Mouse (Mus musculus): ENCODE results near the gene Top1. TPM values are rescaled to one million over a fixed set of nuclear protein-coding genes. Genes with fewer than 3 reads are reported as not detected.

The Top1 gene
- total and polyA plus RNA-seq, 3 experiments = 89.8 to 312 (median 91.3) TPM

DNA sequence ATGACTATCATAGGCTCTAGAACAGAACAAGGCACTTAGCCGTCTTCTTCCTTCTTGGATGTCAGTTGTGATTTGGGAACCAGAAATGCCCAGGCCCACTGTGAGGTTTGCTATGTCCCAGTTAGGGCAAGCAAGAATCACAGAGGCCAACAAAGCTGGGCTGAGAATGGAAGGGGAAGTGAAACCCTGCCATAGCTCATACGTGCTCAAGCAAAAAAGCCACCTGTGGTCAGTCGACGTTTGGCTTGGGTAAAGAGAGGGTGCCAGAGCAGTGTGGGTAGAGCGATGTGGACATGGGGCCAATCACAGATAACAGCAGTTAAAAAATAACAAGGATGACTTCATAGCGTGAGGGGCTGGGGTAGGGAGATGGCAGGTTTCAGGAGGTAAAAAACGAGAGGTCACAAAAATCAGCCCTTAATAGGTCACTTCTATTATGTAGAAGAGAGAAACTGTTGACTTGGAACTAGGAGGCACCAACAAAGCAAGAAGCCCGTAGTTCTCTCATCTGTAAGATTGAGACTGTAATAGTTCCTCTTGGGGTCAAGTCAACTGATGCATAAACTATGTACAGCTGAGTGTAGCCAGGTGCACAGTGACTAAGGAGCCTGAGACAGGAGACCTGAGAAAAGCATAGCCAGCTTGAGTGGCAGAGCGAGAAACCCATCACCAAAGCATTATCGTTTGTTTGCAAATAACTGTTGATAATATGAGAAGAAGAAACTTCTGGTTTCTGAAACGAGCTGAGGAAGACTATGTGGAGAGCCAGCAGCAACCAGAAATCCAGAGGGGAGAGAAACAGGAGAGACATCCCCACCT is 18.3 kb upstream of the Top1 start:
- TF ChIP-seq ZC3H11A (IDR thresholded peaks at IDR 0.05; ENCODE audit: low read depth, low read length) (no peak), KAT2A (IDR thresholded peaks at IDR 0.05; ENCODE audit: insufficient replicate concordance, low read length) (0 out of 2 replicates have a peak, but pooled peaks have one; percentile 21), SIN3A (IDR thresholded peaks at IDR 0.05; ENCODE audit: low read length) (peak; percentile 87), MAZ (IDR thresholded peaks at IDR 0.05; ENCODE audit: low read depth, low read length) (peak; percentile 84), CTCF (conservative IDR thresholded peaks at IDR 0.05 in 1 of 2, IDR thresholded peaks at IDR 0.05 in 1 of 2; ENCODE audit: low read depth in 2 of 2, low read length in 2 of 2) (no peak), ZKSCAN1 (IDR thresholded peaks at IDR 0.05; ENCODE audit: borderline replicate concordance, low read depth, low read length) (no peak), NRF1 (IDR thresholded peaks at IDR 0.05; ENCODE audit: low read depth, low read length) (no peak), MEF2A (IDR thresholded peaks at IDR 0.05; ENCODE audit: borderline replicate concordance, low read depth, low read length) (peak; percentile 89), ETS1 (conservative IDR thresholded peaks at IDR 0.05; ENCODE audit: low read depth, low read length) (peak; percentile 91), IRF4 (IDR thresholded peaks at IDR 0.05; ENCODE audit: low read depth, low read length) (peak; percentile 98), ZNF384 (IDR thresholded peaks at IDR 0.05; ENCODE audit: low read depth, low read length) (peak; percentile 60), E2F4 (IDR thresholded peaks at IDR 0.05; ENCODE audit: insufficient replicate concordance, low read depth, low read length) (no peak), TCF12 (IDR thresholded peaks at IDR 0.05; ENCODE audit: low read depth, low read length) (peak; percentile 92), USF2 (conservative IDR thresholded peaks at IDR 0.05; ENCODE audit: low read depth, low read length) (no peak), TBP (conservative IDR thresholded peaks at IDR 0.05; ENCODE audit: low read depth, low read length) (0 out of 2 replicates have a peak, but pooled peaks have one; percentile 28), POLR2A (IDR thresholded peaks at IDR 0.05; ENCODE audit: low read depth, low read length) (no peak; the same call in 1 of the 2 replicates), EP300 (IDR thresholded peaks at IDR 0.05; ENCODE audit: low read length) (peak; percentile 92), MYC (IDR thresholded peaks at IDR 0.05; ENCODE audit: low read depth, low read length) (0 out of 2 replicates have a peak, but pooled peaks have one; percentile 29), CHD1 (IDR thresholded peaks at IDR 0.05; ENCODE audit: low read depth, low read length) (no peak), BHLHE40 (IDR thresholded peaks at IDR 0.05; ENCODE audit: low read depth, low read length) (peak; percentile 84), JUND (conservative IDR thresholded peaks at IDR 0.05; ENCODE audit: low read depth, low read length) (peak; percentile 41), NELFE (IDR thresholded peaks at IDR 0.05; ENCODE audit: low read depth, low read length) (peak; percentile 51; the same call in 1 of the 2 replicates), MXI1 (IDR thresholded peaks at IDR 0.05; ENCODE audit: low read depth, low read length) (no peak; the same call in 1 of the 2 replicates), PAX5 (IDR thresholded peaks at IDR 0.05; ENCODE audit: low read length) (no peak), HCFC1 (IDR thresholded peaks at IDR 0.05; ENCODE audit: low read depth, low read length) (peak; percentile 43), MAX (IDR thresholded peaks at IDR 0.05; ENCODE audit: low read length) (no peak), POLR2AphosphoS2 (IDR thresholded peaks at IDR 0.05; ENCODE audit: low read depth, low read length) (no peak), JUN (IDR thresholded peaks at IDR 0.05; ENCODE audit: insufficient read depth, low read depth, low read length) (no peak; the same call in none of the 2 replicates), USF1 (IDR thresholded peaks at IDR 0.05; ENCODE audit: low read depth, low read length) (no peak), ELF1 (IDR thresholded peaks at IDR 0.05; ENCODE audit: low read depth, low read length) (no peak), RAD21 (IDR thresholded peaks at IDR 0.05; ENCODE audit: low read depth, low read length) (no peak; the same call in none of the 2 replicates), GABPA (IDR thresholded peaks at IDR 0.05; ENCODE audit: insufficient replicate concordance, low read depth, low read length) (no peak), CHD2 (IDR thresholded peaks at IDR 0.05; ENCODE audit: low read length) (peak; percentile 78), RCOR1 (conservative IDR thresholded peaks at IDR 0.05; ENCODE audit: low read depth, low read length) (peak; percentile 91), SMC3 (IDR thresholded peaks at IDR 0.05; ENCODE audit: low read depth, low read length) (peak; percentile 23; the same call in 1 of the 2 replicates), MAFK (IDR thresholded peaks at IDR 0.05; ENCODE audit: insufficient replicate concordance, low read length) (peak; percentile 63), UBTF (IDR thresholded peaks at IDR 0.05; ENCODE audit: low read depth, low read length) (no peak), ZMIZ1 (IDR thresholded peaks at IDR 0.05; ENCODE audit: low read depth, low read length) (peak; percentile 78)
- Histone ChIP-seq H3K27me3 (replicated peaks) (no peaks in the 10 kb centered on the region), H3K4me1 (ENCODE audit: control insufficient read depth in 1 of 2, insufficient read depth in 2 of 2) (peaks cover 21 to 59% of the 10 kb centered on the region in 2 experiments), H3K4me2 (ENCODE audit: insufficient read depth, low read depth, poor library complexity, severe bottlenecking) (peak overlapping the region; percentile 78), H3K4me3 (replicated peaks in 1 of 3; ENCODE audit: low read depth in 2 of 3, low read length in 2 of 3, poor library complexity in 1 of 3) (no peak overlapping the region), H3K9ac (ENCODE audit: insufficient read depth, low read depth) (peak overlapping the region; percentile 62), H3K27ac (ENCODE audit: insufficient read depth, low read depth) (peak overlapping the region; percentile 98), H3K36me3 (replicated peaks in 1 of 2; ENCODE audit: control insufficient read depth in 1 of 2, insufficient read depth in 1 of 2, low read length in 1 of 2) (peaks cover 0 to 2% of the 10 kb centered on the region in 2 experiments), H3K79me2 (replicated peaks; ENCODE audit: control insufficient read depth, extremely low read depth, insufficient read depth, poor library complexity, severe bottlenecking) (no peaks in the 10 kb centered on the region), H3K9me3 (replicated peaks; ENCODE audit: low read length) (peaks cover 11% of the 10 kb centered on the region)
- peak; percentile 94 for DNase-seq (ENCODE audit: extremely low read depth)
- in situ Hi-C loops (cut with MboI; ENCODE audit: low pct_ligation_motif_present, low pct_unique_long_range_greater_than_20kb, low sequenced_read_pairs) (no loop called here), dilution Hi-C loops (cut with MboI; ENCODE audit: extremely low pct_ligation_motif_present, extremely low pct_unique_long_range_greater_than_20kb, low sequenced_read_pairs) (no loop called here)

Data from CH12.LX (cell line).